Mouse (Mus musculus): ENCODE measurements around the gene Dusp12.
A peak's percentile ranks its signal among the peaks of the same experiment; 100 is the strongest.

The Dusp12 gene

GRCm38 (mm10) chr1:170884978-170885561 lies at the start of gene Dusp12, which contains the start of gene Gm26620:
Gene Dusp12, minus strand, starts transcription at chr1:170885540.
Gene Gm26620, plus strand, starts transcription at chr1:170885065.
- DNase-seq (ENCODE audit: low read depth) = peak; percentile 92

- peak; percentile 29 for DNase-seq (ENCODE audit: low read depth)
These were observed 49.0 kb upstream of the Dusp12 start for GRCm38 (mm10) chr1:170934383-170934782.

GRCm38 (mm10) chr1:170933940-170934339 lies 48.6 kb upstream of the Dusp12 start:
- DNase-seq (ENCODE audit: low read depth) = peak; percentile 16

- no peak for DNase-seq (ENCODE audit: low read depth)
These were observed 48.1 kb upstream of the Dusp12 start for GRCm38 (mm10) chr1:170933386-170933920.

- no peak for DNase-seq (ENCODE audit: low read depth)
These were observed 46.7 kb upstream of the Dusp12 start for GRCm38 (mm10) chr1:170932043-170932442.

- DNase-seq (ENCODE audit: low read depth) = no peak
These were observed 43.9 kb upstream of the Dusp12 start for GRCm38 (mm10) chr1:170929245-170929644.

GRCm38 (mm10) chr1:170928467-170928866 lies 43.1 kb upstream of the Dusp12 start:
- DNase-seq (ENCODE audit: low read depth) = no peak

- no peak for DNase-seq (ENCODE audit: low read depth)
These were observed 42.0 kb upstream of the Dusp12 start, which contains the start of gene Fcrla for GRCm38 (mm10) chr1:170927378-170927777. Gene Fcrla, minus strand, starts transcription at chr1:170927583.

GRCm38 (mm10) chr1:170926941-170927340 lies 41.6 kb upstream of the Dusp12 start:
- no peak for DNase-seq (ENCODE audit: low read depth)

- peak; percentile 26 for DNase-seq (ENCODE audit: low read depth)
These were observed 39.1 kb upstream of the Dusp12 start for GRCm38 (mm10) chr1:170924485-170924884.

GRCm38 (mm10) chr1:170919308-170919707 lies 34.0 kb upstream of the Dusp12 start:
- DNase-seq (ENCODE audit: low read depth) = no peak

- no peak for DNase-seq (ENCODE audit: low read depth)
These were observed 30.3 kb upstream of the Dusp12 start for GRCm38 (mm10) chr1:170915657-170916056.

- no peak for DNase-seq (ENCODE audit: low read depth)
These were observed 27.7 kb upstream of the Dusp12 start, which contains the start of gene Fcrlb for GRCm38 (mm10) chr1:170912891-170913615. Gene Fcrlb, minus strand, starts transcription at chr1:170912941.

- DNase-seq (ENCODE audit: low read depth) = peak; percentile 86
These were observed 26.7 kb upstream of the Dusp12 start for GRCm38 (mm10) chr1:170911907-170912660.

GRCm38 (mm10) chr1:170908341-170908740 lies 23.0 kb upstream of the Dusp12 start:
- no peak for DNase-seq (ENCODE audit: low read depth)

GRCm38 (mm10) chr1:170907456-170908191 lies 22.3 kb upstream of the Dusp12 start:
- DNase-seq (ENCODE audit: low read depth) = no peak

- DNase-seq (ENCODE audit: low read depth) = no peak
These were observed 21.7 kb upstream of the Dusp12 start for GRCm38 (mm10) chr1:170907111-170907455.

- DNase-seq (ENCODE audit: low read depth) = no peak
These were observed 18.1 kb upstream of the Dusp12 start for GRCm38 (mm10) chr1:170903485-170903884.

- DNase-seq (ENCODE audit: low read depth) = peak; percentile 91
These were observed 16.3 kb upstream of the Dusp12 start for GRCm38 (mm10) chr1:170901536-170902238.

- peak; percentile 85 for DNase-seq (ENCODE audit: low read depth)
These were observed 15.6 kb upstream of the Dusp12 start for GRCm38 (mm10) chr1:170900799-170901467.

All from 416B (cell line).